Mouse (Mus musculus) megakaryocyte-erythroid progenitor cell, adult 5 weeks (primary cell): ENCODE results near the gene Nr6a1. TPM values are rescaled to one million over a fixed set of nuclear protein-coding genes. Genes with fewer than 3 reads are reported as not detected.

ENCODE experiments used
- polyA plus RNA-seq: library from polyadenylated mRNA; stranded (reverse); fragments of >175 nt; gene quantifications from 2 replicates; pipeline ENCODE4 v1.2.3, GENCODE M21; 2012

The Nr6a1 gene
- 0.65 and 0.70 TPM in 2 replicates for polyA plus RNA-seq

DNA sequence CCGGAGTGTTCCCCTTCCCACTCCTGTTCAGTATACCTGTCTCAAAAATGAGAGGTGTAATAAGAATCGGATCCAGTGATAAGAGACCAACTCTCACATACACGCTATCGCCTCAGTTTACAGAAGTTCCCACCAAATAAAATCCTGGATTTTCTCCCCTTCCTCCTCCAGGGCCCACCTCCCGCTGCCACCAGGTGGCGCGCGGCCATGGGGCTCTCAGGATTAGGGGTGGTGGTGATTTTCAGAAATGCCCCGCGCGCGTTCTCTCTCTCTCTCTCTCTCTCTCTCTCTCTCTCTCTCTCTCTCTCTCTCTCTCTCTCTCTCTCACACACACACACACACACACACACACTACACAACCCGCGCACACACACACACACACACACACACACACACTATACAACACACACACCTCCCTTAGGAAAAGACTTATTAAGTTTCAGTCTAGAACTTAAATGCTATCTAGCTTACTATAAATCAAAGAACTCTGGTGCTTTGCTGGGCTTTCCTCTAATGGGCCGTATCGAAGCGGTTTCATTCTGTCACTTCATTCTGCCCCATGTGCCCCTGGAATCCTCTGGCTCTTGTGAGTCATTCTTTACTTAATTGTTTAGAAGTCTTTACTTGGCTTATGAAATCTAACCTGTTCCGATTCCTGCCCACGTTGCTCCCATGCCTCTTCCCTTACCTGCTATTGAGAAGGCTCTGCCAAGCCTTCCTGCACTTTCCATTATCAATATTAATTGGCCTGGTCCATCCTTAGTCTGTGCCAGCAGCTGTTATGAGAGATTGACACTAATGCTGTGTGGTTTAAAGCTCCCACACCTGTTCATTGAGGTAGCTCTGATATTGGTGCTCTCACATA, at the start of gene Nr6a1:
Nr6a1 (minus strand) TSS at position 574 of the 865 bp plus-strand sequence.

DNA sequence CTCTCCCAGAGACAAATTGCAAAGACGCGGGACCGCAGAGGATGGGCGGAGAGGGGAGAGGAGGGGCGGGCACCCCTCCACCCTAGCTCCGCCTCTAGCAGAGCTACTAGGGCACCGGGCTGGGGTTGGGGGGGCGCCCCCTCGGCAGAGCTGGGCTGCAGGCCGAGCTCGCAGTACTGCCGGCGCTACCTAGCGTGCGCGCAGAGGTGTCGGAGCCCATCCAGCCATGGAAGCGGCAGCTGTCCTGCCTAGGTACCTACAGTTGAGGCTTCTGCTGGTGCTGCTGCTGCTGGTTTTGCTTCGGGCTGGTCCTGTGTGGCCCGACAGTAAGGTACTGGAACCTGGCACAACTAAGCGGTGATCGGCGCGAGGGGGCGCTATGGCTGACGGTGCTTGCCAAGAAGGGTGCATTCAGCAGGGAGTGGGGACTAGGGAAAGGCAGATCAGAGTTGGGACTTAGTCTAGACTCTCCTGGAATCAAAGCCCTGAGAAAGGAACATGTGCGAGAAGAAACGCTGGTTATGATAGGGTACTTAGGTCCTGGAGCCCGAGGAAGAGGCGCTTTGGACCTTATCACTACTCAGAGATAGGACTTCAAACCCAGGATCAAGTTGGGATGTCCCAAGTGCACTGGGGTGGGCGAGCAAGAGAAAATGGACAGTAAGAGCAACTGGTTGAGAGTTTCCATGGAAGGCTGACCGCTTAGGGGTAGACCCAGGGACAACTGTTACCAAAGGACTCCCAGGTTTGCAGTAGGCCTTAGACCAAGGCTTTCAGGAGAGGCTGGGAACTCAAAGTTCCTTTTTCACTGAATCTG, 4.6 kb upstream of the Nr6a1 start, which contains the start of gene Olfml2a:
Olfml2a (plus strand) TSS at position 128 of the 817 bp plus-strand sequence.

GRCm38 (mm10) chr2:38714324-38714723, 213.2 kb downstream of the Nr6a1 start, which contains the start of gene Nr5a1:
TSS of gene Nr5a1 (minus strand) at chr2:38714542.

Other genes starting within 250 kb of the Nr6a1 start
- gene Nr5a1, start 213.1 kb downstream of the Nr6a1 start, polyA plus RNA-seq, result not detected in 2 replicates
- gene Olfml2a, start 4.3 kb upstream of the Nr6a1 start, polyA plus RNA-seq, result 0.01 TPM in 1 of 2 replicates, not detected in the other
- 0.02 and 0.15 TPM in 2 replicates for gene Wdr38, start 69.8 kb upstream of the Nr6a1 start, polyA plus RNA-seq
- 69.8 and 71.6 TPM in 2 replicates for gene Arpc5l, start 77.7 kb upstream of the Nr6a1 start, polyA plus RNA-seq
- gene Rpl35, start 77.9 kb upstream of the Nr6a1 start, polyA plus RNA-seq, result 228 and 240 TPM in 2 replicates
- gene Golga1, start 137.9 kb upstream of the Nr6a1 start, polyA plus RNA-seq, result 0.74 and 0.90 TPM in 2 replicates